Mouse (Mus musculus): ENCODE measurements around the gene Pus10. TPM values are rescaled to one million over a fixed set of nuclear protein-coding genes. Genes with fewer than 3 reads are reported as not detected.

The Pus10 gene
- polyA plus RNA-seq, 1 experiment from 2014 or later: 11.5 TPM

- Histone ChIP-seq H3K4me2 (ENCODE audit: low read length) (no peak overlapping the region), H3K4me1 (ENCODE audit: control insufficient read depth, insufficient read depth, low read length) (no peaks in the 10 kb centered on the region), H3K4me3 (ENCODE audit: low read depth, low read length) (no peak overlapping the region), H3K9me3 (replicated peaks; ENCODE audit: control insufficient read depth, low read length, poor library complexity, severe bottlenecking) (no peaks in the 10 kb centered on the region), H3K27ac (ENCODE audit: low read length) (no peak overlapping the region), H3K9ac (ENCODE audit: low read depth, low read length) (no peak overlapping the region), H3K27me3 (ENCODE audit: control insufficient read depth, insufficient read depth, low read depth, low read length) (no peaks in the 10 kb centered on the region), H3K36me3 (ENCODE audit: control insufficient read depth, insufficient read depth, low read length) (peaks cover 34% of the 10 kb centered on the region)
- WGBS: 94% methylated on average over 3 of the region's 3 CpGs
- no peak for ATAC-seq
Observed at GRCm38 (mm10) chr11:23712299-23712698, 46.8 kb downstream of the Pus10 start.

- H3K27ac ChIP-seq (ENCODE audit: low read length): no peak overlapping the region
- peaks cover 21% of the 10 kb centered on the region for H3K36me3 ChIP-seq (ENCODE audit: control insufficient read depth, insufficient read depth, low read length)
- no peak overlapping the region for H3K4me3 ChIP-seq (ENCODE audit: low read depth, low read length)
- no peaks in the 10 kb centered on the region for H3K27me3 ChIP-seq (ENCODE audit: control insufficient read depth, insufficient read depth, low read depth, low read length)
- ATAC-seq: no peak
- H3K4me2 ChIP-seq (ENCODE audit: low read length): no peak overlapping the region
- H3K4me1 ChIP-seq (ENCODE audit: control insufficient read depth, insufficient read depth, low read length): no peaks in the 10 kb centered on the region
- WGBS: 100% methylated on average over 2 of the region's 2 CpGs
- no peaks in the 10 kb centered on the region for H3K9me3 ChIP-seq (replicated peaks; ENCODE audit: control insufficient read depth, low read length, poor library complexity, severe bottlenecking)
- no peak overlapping the region for H3K9ac ChIP-seq (ENCODE audit: low read depth, low read length)
Observed at GRCm38 (mm10) chr11:23718856-23719255, 53.4 kb downstream of the Pus10 start.

GRCm38 (mm10) chr11:23719825-23720224, 54.4 kb downstream of the Pus10 start:
- ATAC-seq: no peak
- Histone ChIP-seq H3K27ac (ENCODE audit: low read length) (no peak overlapping the region), H3K36me3 (ENCODE audit: control insufficient read depth, insufficient read depth, low read length) (peaks cover 20% of the 10 kb centered on the region), H3K4me2 (ENCODE audit: low read length) (no peak overlapping the region), H3K4me3 (ENCODE audit: low read depth, low read length) (no peak overlapping the region), H3K4me1 (ENCODE audit: control insufficient read depth, insufficient read depth, low read length) (no peaks in the 10 kb centered on the region), H3K9ac (ENCODE audit: low read depth, low read length) (no peak overlapping the region), H3K9me3 (replicated peaks; ENCODE audit: control insufficient read depth, low read length, poor library complexity, severe bottlenecking) (no peaks in the 10 kb centered on the region), H3K27me3 (ENCODE audit: control insufficient read depth, insufficient read depth, low read depth, low read length) (no peaks in the 10 kb centered on the region)
- WGBS: 84% methylated on average over 3 of the region's 3 CpGs

GRCm38 (mm10) chr11:23722326-23722725, 56.9 kb downstream of the Pus10 start:
- Histone ChIP-seq H3K4me1 (ENCODE audit: control insufficient read depth, insufficient read depth, low read length) (no peaks in the 10 kb centered on the region), H3K27ac (ENCODE audit: low read length) (no peak overlapping the region), H3K9me3 (replicated peaks; ENCODE audit: control insufficient read depth, low read length, poor library complexity, severe bottlenecking) (no peaks in the 10 kb centered on the region), H3K4me2 (ENCODE audit: low read length) (no peak overlapping the region), H3K4me3 (ENCODE audit: low read depth, low read length) (no peak overlapping the region), H3K27me3 (ENCODE audit: control insufficient read depth, insufficient read depth, low read depth, low read length) (no peaks in the 10 kb centered on the region), H3K9ac (ENCODE audit: low read depth, low read length) (no peak overlapping the region), H3K36me3 (ENCODE audit: control insufficient read depth, insufficient read depth, low read length) (peaks cover 23% of the 10 kb centered on the region)
- WGBS: 21% methylated on average over 2 of the region's 2 CpGs
- peak; percentile 36; the same call in 1 of the 2 replicates for ATAC-seq

GRCm38 (mm10) chr11:23725850-23726249, 60.4 kb downstream of the Pus10 start:
- Histone ChIP-seq H3K4me2 (ENCODE audit: low read length) (no peak overlapping the region), H3K36me3 (ENCODE audit: control insufficient read depth, insufficient read depth, low read length) (peaks cover 18% of the 10 kb centered on the region), H3K4me3 (ENCODE audit: low read depth, low read length) (no peak overlapping the region), H3K9ac (ENCODE audit: low read depth, low read length) (no peak overlapping the region), H3K4me1 (ENCODE audit: control insufficient read depth, insufficient read depth, low read length) (no peaks in the 10 kb centered on the region), H3K27ac (ENCODE audit: low read length) (no peak overlapping the region), H3K27me3 (ENCODE audit: control insufficient read depth, insufficient read depth, low read depth, low read length) (no peaks in the 10 kb centered on the region), H3K9me3 (replicated peaks; ENCODE audit: control insufficient read depth, low read length, poor library complexity, severe bottlenecking) (no peaks in the 10 kb centered on the region)
- 96% methylated on average over 2 of the region's 2 CpGs for WGBS
- no peak for ATAC-seq

- H3K36me3 ChIP-seq (ENCODE audit: control insufficient read depth, insufficient read depth, low read length): peaks cover 19% of the 10 kb centered on the region
- H3K27me3 ChIP-seq (ENCODE audit: control insufficient read depth, insufficient read depth, low read depth, low read length): no peaks in the 10 kb centered on the region
- H3K9me3 ChIP-seq (replicated peaks; ENCODE audit: control insufficient read depth, low read length, poor library complexity, severe bottlenecking): no peaks in the 10 kb centered on the region
- no peak overlapping the region for H3K4me2 ChIP-seq (ENCODE audit: low read length)
- no peak overlapping the region for H3K4me3 ChIP-seq (ENCODE audit: low read depth, low read length)
- H3K27ac ChIP-seq (ENCODE audit: low read length): no peak overlapping the region
- H3K9ac ChIP-seq (ENCODE audit: low read depth, low read length): no peak overlapping the region
- H3K4me1 ChIP-seq (ENCODE audit: control insufficient read depth, insufficient read depth, low read length): no peaks in the 10 kb centered on the region
- no peak for ATAC-seq
- 96% methylated on average over 2 of the region's 2 CpGs for WGBS
Observed at GRCm38 (mm10) chr11:23726441-23726840, 61.0 kb downstream of the Pus10 start.

GRCm38 (mm10) chr11:23728186-23728585, 62.7 kb downstream of the Pus10 start:
- no peaks in the 10 kb centered on the region for H3K27me3 ChIP-seq (ENCODE audit: control insufficient read depth, insufficient read depth, low read depth, low read length)
- no peak overlapping the region for H3K9ac ChIP-seq (ENCODE audit: low read depth, low read length)
- no peaks in the 10 kb centered on the region for H3K4me1 ChIP-seq (ENCODE audit: control insufficient read depth, insufficient read depth, low read length)
- H3K4me2 ChIP-seq (ENCODE audit: low read length): no peak overlapping the region
- H3K27ac ChIP-seq (ENCODE audit: low read length): no peak overlapping the region
- WGBS: 95% methylated on average over 2 of the region's 2 CpGs
- no peaks in the 10 kb centered on the region for H3K9me3 ChIP-seq (replicated peaks; ENCODE audit: control insufficient read depth, low read length, poor library complexity, severe bottlenecking)
- ATAC-seq: no peak
- no peak overlapping the region for H3K4me3 ChIP-seq (ENCODE audit: low read depth, low read length)
- peaks cover 20% of the 10 kb centered on the region for H3K36me3 ChIP-seq (ENCODE audit: control insufficient read depth, insufficient read depth, low read length)

GRCm38 (mm10) chr11:23730120-23730519, 64.6 kb downstream of the Pus10 start:
- Histone ChIP-seq H3K4me1 (ENCODE audit: control insufficient read depth, insufficient read depth, low read length) (no peaks in the 10 kb centered on the region), H3K4me2 (ENCODE audit: low read length) (no peak overlapping the region), H3K36me3 (ENCODE audit: control insufficient read depth, insufficient read depth, low read length) (peaks cover 26% of the 10 kb centered on the region), H3K27ac (ENCODE audit: low read length) (no peak overlapping the region), H3K27me3 (ENCODE audit: control insufficient read depth, insufficient read depth, low read depth, low read length) (no peaks in the 10 kb centered on the region), H3K4me3 (ENCODE audit: low read depth, low read length) (no peak overlapping the region), H3K9ac (ENCODE audit: low read depth, low read length) (no peak overlapping the region), H3K9me3 (replicated peaks; ENCODE audit: control insufficient read depth, low read length, poor library complexity, severe bottlenecking) (no peaks in the 10 kb centered on the region)
- WGBS: 94% methylated on average over 4 of the region's 4 CpGs
- no peak for ATAC-seq

- 96% methylated on average over 1 of the region's 1 CpGs for WGBS
- Histone ChIP-seq H3K27me3 (ENCODE audit: control insufficient read depth, insufficient read depth, low read depth, low read length) (no peaks in the 10 kb centered on the region), H3K4me2 (ENCODE audit: low read length) (no peak overlapping the region), H3K9me3 (replicated peaks; ENCODE audit: control insufficient read depth, low read length, poor library complexity, severe bottlenecking) (no peaks in the 10 kb centered on the region), H3K4me1 (ENCODE audit: control insufficient read depth, insufficient read depth, low read length) (no peaks in the 10 kb centered on the region), H3K36me3 (ENCODE audit: control insufficient read depth, insufficient read depth, low read length) (peaks cover 14% of the 10 kb centered on the region; the same call in 1 of the 2 replicates), H3K4me3 (ENCODE audit: low read depth, low read length) (no peak overlapping the region), H3K9ac (ENCODE audit: low read depth, low read length) (no peak overlapping the region), H3K27ac (ENCODE audit: low read length) (no peak overlapping the region)
- no peak for ATAC-seq
Observed at GRCm38 (mm10) chr11:23732840-23733239, 67.4 kb downstream of the Pus10 start.

All from midbrain, embryonic 16.5 days (tissue).